Mouse (Mus musculus): ENCODE measurements around the gene Hcls1. TPM values are rescaled to one million over a fixed set of nuclear protein-coding genes. Genes with fewer than 3 reads are reported as not detected.

The Hcls1 gene
- polyA plus RNA-seq, 1 experiment from 2014 or later: not detected

DNA sequence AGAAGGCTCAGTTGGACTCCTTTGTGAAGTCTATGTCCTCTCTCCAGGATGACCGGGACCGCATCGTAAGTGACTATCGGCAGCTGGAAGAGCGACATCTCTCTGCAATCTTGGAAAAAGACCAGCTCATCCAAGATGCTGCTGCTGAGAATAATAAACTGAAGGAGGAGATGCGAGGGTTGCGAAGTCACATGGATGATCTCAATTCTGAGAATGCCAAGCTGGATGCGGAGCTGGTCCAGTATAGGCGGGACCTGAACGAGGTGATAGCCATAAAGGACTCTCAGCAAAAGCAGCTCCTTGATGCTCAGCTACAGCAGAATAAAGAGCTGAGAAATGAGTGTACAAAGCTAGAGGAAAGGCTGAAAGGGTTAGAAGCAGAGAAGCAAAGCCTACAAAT, 16.3 kb upstream of the Hcls1 start:
- no peak for TF ChIP-seq CTCF (IDR thresholded peaks at IDR 0.05)
- POLR2A ChIA-PET: no interaction called here
- DNase-seq (ENCODE audit: low read depth, low spot score) (no peak), ATAC-seq (no peak)
- H3K27me3 ChIP-seq: no peaks in the 10 kb centered on the region
- CTCF ChIA-PET: interaction anchor here (1.7 to 2.1 kb wide), 2 partner anchors 9 to 90 kb away, joined by 6 to 9 read pairs; no protein-coding TSS in a partner anchor
- in situ Hi-C loops (cut with MboI; ENCODE audit: low pct_unique_long_range_greater_than_20kb): no loop called here

DNA sequence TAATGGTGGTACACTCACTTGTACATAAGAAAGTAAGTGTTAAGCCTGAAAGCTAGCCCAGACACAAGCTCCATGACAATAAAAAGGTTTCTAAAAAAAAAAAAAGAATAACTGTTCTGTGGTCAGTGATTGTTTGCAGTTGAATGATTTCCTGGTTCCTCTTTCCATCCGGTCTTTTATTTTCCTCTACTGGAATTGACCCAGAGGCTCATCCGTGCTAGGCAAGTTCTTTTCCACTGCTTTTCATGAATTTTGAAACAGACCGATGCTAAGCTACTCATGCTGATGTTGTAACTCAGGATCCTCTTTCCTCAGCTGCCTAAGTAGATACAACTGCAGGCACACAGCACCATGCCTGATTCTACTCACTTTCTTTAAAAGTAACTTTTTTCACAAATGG, 14.4 kb upstream of the Hcls1 start:
- in situ Hi-C loops (cut with MboI; ENCODE audit: low pct_unique_long_range_greater_than_20kb): no loop called here

DNA sequence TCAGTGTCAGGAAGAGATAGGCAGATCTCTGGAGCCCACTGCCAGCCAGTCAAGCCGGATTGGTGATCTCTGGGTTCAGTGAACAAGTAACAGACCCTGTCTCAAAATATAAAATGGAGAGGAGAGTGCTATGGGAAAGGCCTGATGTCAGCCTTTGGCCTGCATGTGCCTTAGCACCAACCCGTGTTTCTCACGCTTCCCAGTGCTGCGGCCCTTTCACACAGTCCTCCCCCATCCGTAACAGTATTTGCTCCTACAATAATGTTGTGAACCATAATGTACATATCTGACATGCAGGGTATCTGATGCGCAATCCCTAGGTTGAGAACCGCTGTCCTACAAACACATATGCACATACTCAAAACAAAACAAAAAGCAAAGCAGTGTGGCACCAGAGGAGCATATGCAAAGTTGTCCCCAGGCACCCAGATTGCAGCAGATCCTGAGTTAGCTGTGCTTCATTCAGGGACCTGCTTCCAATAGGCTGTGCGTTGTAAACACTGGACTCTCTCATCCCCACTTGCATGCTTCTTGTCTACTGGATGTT, 13.6 kb upstream of the Hcls1 start:
- in situ Hi-C loops (cut with MboI; ENCODE audit: low pct_unique_long_range_greater_than_20kb): no loop called here
- ATAC-seq (no peak), DNase-seq (ENCODE audit: low read depth, low spot score) (no peak)
- ChIA-PET POLR2A (no interaction called here), CTCF (no interaction called here)
- no peak for TF ChIP-seq CTCF (IDR thresholded peaks at IDR 0.05)
- H3K27me3 ChIP-seq: no peaks in the 10 kb centered on the region

More for the DNA sequence above, 14.4 kb upstream of the Hcls1 start:
- ATAC-seq (peak; percentile 44), DNase-seq (ENCODE audit: low read depth, low spot score) (no peak)
- CTCF ChIA-PET: interaction anchor here (2.1 kb wide), 1 partner anchor 11 kb away, joined by 6 read pairs; no protein-coding TSS in a partner anchor
- no peak for TF ChIP-seq CTCF (IDR thresholded peaks at IDR 0.05)
- H3K27me3 ChIP-seq: no peaks in the 10 kb centered on the region
- POLR2A ChIA-PET: interaction anchor here (0.6 kb wide), 1 partner anchor 366 kb away, joined by 3 read pairs; no protein-coding TSS in a partner anchor

- in situ Hi-C loops (cut with MboI; ENCODE audit: low pct_unique_long_range_greater_than_20kb): no loop called here
- no peak for ATAC-seq
- CTCF ChIA-PET: no interaction called here
- TF ChIP-seq CTCF (IDR thresholded peaks at IDR 0.05): no peak
- POLR2A ChIA-PET: no interaction called here
- DNase-seq (ENCODE audit: low read depth, low spot score): no peak
- no peaks in the 10 kb centered on the region for H3K27me3 ChIP-seq
These were observed 12.8 kb upstream of the Hcls1 start for GRCm38 (mm10) chr16:36921980-36922379.

DNA sequence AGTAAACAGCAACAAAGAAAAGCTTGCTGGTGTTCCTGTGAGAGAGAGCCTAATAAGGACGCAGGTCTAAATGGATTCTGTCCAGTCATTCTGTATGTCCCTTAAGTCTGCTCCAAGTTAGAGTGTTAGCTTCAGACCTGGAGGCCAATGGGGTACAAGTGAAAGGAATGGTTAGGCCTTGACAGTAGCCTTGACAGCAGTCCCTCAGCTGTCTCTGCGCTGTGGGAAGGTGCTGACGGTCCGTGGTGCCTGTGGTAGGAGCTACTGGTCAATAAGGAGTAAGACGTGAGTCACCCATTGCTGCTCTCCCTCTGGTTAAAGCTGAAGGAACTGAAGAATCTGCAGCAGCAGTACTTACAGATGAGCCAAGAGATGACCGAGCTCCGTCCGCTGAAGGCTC, 10.5 kb upstream of the Hcls1 start:
- no peaks in the 10 kb centered on the region for H3K27me3 ChIP-seq
- ChIA-PET CTCF (no interaction called here), POLR2A (interaction anchor here (0.5 to 0.6 kb wide), 2 partner anchors 81 to 978 kb away, joined by 3 read pairs; no protein-coding TSS in a partner anchor)
- no peak for TF ChIP-seq CTCF (IDR thresholded peaks at IDR 0.05)
- in situ Hi-C loops (cut with MboI; ENCODE audit: low pct_unique_long_range_greater_than_20kb): no loop called here
- DNase-seq (ENCODE audit: low read depth, low spot score): no peak
- ATAC-seq: no peak

GRCm38 (mm10) chr16:36925351-36925750, 9.4 kb upstream of the Hcls1 start:
- ATAC-seq: no peak
- in situ Hi-C loops (cut with MboI; ENCODE audit: low pct_unique_long_range_greater_than_20kb): no loop called here
- DNase-seq (ENCODE audit: low read depth, low spot score): no peak
- CTCF ChIA-PET: interaction anchor here (1.2 kb wide), 1 partner anchor 9 kb away, joined by 3 read pairs; no protein-coding TSS in a partner anchor
- POLR2A ChIA-PET: interaction anchor here (0.9 to 1.1 kb wide), 3 partner anchors 8 to 419 kb away, joined by 3 read pairs; no protein-coding TSS in a partner anchor
- no peaks in the 10 kb centered on the region for H3K27me3 ChIP-seq
- TF ChIP-seq CTCF (IDR thresholded peaks at IDR 0.05): no peak

DNA sequence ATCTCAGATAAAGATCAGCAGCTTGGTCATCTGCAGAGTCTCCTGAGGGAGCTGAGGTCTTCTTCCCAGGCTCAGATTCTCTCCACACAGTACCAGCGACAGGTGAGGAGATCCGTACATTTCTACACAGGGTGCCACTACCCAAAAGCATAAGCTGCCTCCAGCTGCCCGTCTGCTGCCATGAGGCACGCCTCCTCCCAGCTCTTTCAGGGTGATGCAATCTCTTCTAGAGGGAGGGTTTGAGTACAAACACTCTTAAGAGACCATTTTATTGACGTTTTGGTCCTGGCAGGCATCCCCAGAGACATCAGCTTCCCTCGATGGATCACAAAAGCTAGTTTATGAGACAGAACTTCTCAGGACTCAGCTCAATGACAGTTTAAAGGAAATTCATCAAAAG, 9.0 kb upstream of the Hcls1 start:
- POLR2A ChIA-PET: interaction anchor here (0.9 to 1.1 kb wide), 3 partner anchors 9 to 419 kb away, joined by 3 read pairs; no protein-coding TSS in a partner anchor
- CTCF ChIA-PET: interaction anchor here (1.2 kb wide), 1 partner anchor 9 kb away, joined by 3 read pairs; no protein-coding TSS in a partner anchor
- ATAC-seq (no peak), DNase-seq (ENCODE audit: low read depth, low spot score) (no peak)
- in situ Hi-C loops (cut with MboI; ENCODE audit: low pct_unique_long_range_greater_than_20kb): no loop called here
- no peaks in the 10 kb centered on the region for H3K27me3 ChIP-seq
- TF ChIP-seq CTCF (IDR thresholded peaks at IDR 0.05): no peak

DNA sequence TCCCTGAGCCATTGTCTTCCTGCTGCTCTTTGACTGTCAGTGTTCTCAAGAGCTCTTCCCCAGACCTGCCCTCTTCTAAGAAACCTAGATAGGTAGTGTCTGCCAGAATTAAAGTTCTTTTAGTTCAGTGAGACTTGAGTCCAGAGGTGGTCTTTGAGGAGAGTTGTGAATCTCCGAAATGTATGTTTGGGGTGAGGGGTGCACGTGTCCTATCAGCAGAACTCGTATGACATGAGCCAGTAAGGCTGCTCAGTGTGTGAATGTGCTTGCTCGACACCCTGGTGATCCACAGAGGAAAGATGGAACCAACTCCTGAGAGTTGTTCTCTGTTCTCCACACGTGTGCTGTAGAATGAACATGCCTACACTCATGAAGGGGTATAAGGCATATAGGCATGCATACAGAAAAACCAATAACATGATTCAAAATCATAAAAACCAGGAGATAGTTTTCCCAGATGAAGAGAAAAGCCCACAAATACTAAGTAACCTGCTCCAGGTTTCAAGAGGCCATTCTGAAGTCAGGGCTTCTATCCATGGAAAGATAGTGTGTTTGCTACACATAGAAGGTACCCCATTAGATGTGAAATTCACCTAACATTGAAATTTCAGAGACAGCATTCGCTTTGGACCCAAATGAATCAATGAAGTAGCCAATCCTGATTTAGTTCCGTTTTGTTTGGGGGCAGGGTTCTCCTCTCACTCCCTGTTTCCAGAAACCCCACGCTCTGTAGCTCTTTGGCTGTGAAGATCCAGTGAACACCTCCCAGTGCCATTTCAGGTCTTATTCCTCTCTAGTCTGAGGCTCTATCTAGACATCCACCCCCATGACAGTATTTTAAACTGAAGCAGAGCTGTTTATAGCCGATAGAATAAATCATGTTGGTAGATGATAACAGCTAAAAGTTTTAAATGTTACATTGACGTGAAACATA, 8.0 kb upstream of the Hcls1 start:
- POLR2A ChIA-PET: no interaction called here
- DNase-seq (ENCODE audit: low read depth, low spot score) (no peak), ATAC-seq (no peak)
- no peak for TF ChIP-seq CTCF (IDR thresholded peaks at IDR 0.05)
- no peaks in the 10 kb centered on the region for H3K27me3 ChIP-seq
- CTCF ChIA-PET: interaction anchor here (1.2 kb wide), 1 partner anchor 10 kb away, joined by 3 read pairs; no protein-coding TSS in a partner anchor
- in situ Hi-C loops (cut with MboI; ENCODE audit: low pct_unique_long_range_greater_than_20kb): no loop called here

GRCm38 (mm10) chr16:36927495-36928105, 7.2 kb upstream of the Hcls1 start:
- ATAC-seq (no peak), DNase-seq (ENCODE audit: low read depth, low spot score) (no peak)
- in situ Hi-C loops (cut with MboI; ENCODE audit: low pct_unique_long_range_greater_than_20kb): no loop called here
- H3K27me3 ChIP-seq: no peaks in the 10 kb centered on the region
- TF ChIP-seq CTCF (IDR thresholded peaks at IDR 0.05): no peak
- CTCF ChIA-PET: interaction anchor here (1.2 to 1.6 kb wide), 2 partner anchors 14 to 33 kb away, joined by 3 read pairs; no protein-coding TSS in a partner anchor
- POLR2A ChIA-PET: no interaction called here

- no peaks in the 10 kb centered on the region for H3K27me3 ChIP-seq
- TF ChIP-seq CTCF (IDR thresholded peaks at IDR 0.05): no peak
- DNase-seq (ENCODE audit: low read depth, low spot score) (no peak), ATAC-seq (no peak)
- ChIA-PET CTCF (interaction anchor here (1.2 to 1.6 kb wide), 2 partner anchors 14 to 33 kb away, joined by 3 read pairs; no protein-coding TSS in a partner anchor), POLR2A (no interaction called here)
- in situ Hi-C loops (cut with MboI; ENCODE audit: low pct_unique_long_range_greater_than_20kb): no loop called here
These were observed 6.7 kb upstream of the Hcls1 start for GRCm38 (mm10) chr16:36928106-36928500.
